Mouse (Mus musculus) MEL (cell line): ENCODE measurements around the gene Ptprf. TPM values are rescaled to one million over a fixed set of nuclear protein-coding genes. Genes with fewer than 3 reads are reported as not detected.

ENCODE experiments used
- DNase-seq: peaks from one replicate; pipeline ENCODE4 v3.0.0; 2011; ENCODE audit warnings: low read depth, low spot score
- H3K27ac ChIP-seq: 2 replicates; pipeline ENCODE4 v1.5.1; 2012; ENCODE audit warnings: low read depth, mild to moderate bottlenecking, control low read depth, low read length, moderate library complexity; ENCODE audit not compliant: control insufficient read depth
- H3K27me3 ChIP-seq, 2 experiments: fragments of 150-350 bp in 1 of 2; sonication (generic) in 1 of 2; 2 replicates each; pipeline ENCODE4 v1.6.1; 2012; ENCODE audit warnings: low read length in 2 of 2, mild to moderate bottlenecking in 2 of 2, improper control_type of control experiment in 1 of 2, moderate library complexity in 1 of 2; ENCODE audit not compliant: insufficient read depth in 2 of 2, control insufficient read depth in 1 of 2
- H3K36me3 ChIP-seq, 2 experiments: 2 replicates each; pipeline ENCODE4 v1.6.1; 2012 to 2014; ENCODE audit warnings: low read length in 2 of 2, improper control_type of control experiment in 1 of 2, inconsistent platforms in 1 of 2, mild to moderate bottlenecking in 1 of 2; ENCODE audit not compliant: insufficient read depth in 2 of 2, control insufficient read depth in 1 of 2
- H3K4me1 ChIP-seq, 2 experiments: fragments of 150-350 bp in 1 of 2; sonication (generic) in 1 of 2; 2 replicates each; pipeline ENCODE4 v1.6.1; 2012; ENCODE audit warnings: low read length in 2 of 2, improper control_type of control experiment in 1 of 2, mild to moderate bottlenecking in 1 of 2; ENCODE audit not compliant: insufficient read depth in 2 of 2, control insufficient read depth in 1 of 2
- H3K4me3 ChIP-seq, 2 experiments: fragments of 150-350 bp in 1 of 2; sonication (generic) in 1 of 2; 2 replicates each; pipeline ENCODE4 v1.5.1; 2012; ENCODE audit warnings: low read depth in 2 of 2, low read length in 2 of 2, mild to moderate bottlenecking in 2 of 2, moderate library complexity in 2 of 2, control low read depth in 1 of 2, improper control_type of control experiment in 1 of 2; ENCODE audit not compliant: control insufficient read depth in 1 of 2, insufficient read depth in 1 of 2
- H3K79me2 ChIP-seq: 2 replicates; pipeline ENCODE4 v1.6.1; 2012; ENCODE audit warnings: mild to moderate bottlenecking, low read length, moderate library complexity; ENCODE audit not compliant: control insufficient read depth, poor library complexity, insufficient read depth
- H3K9ac ChIP-seq: 2 replicates; pipeline ENCODE4 v1.6.1; 2012; ENCODE audit warnings: low read depth, mild to moderate bottlenecking, control low read depth, low read length, moderate library complexity; ENCODE audit not compliant: control insufficient read depth, poor library complexity, severe bottlenecking
- H3K9me3 ChIP-seq: fragments of 150-350 bp; sonication (generic); replicated peaks from 2 replicates; pipeline ENCODE4 v1.6.1; 2012; ENCODE audit warnings: mild to moderate bottlenecking, low read length, improper control_type of control experiment, moderate library complexity; ENCODE audit not compliant: insufficient read depth
- BHLHE40 ChIP-seq: IDR thresholded peaks from 2 replicates; pipeline ENCODE4 v1.6.1; 2012; ENCODE audit warnings: low read depth, mild to moderate bottlenecking, inconsistent platforms, low read length, improper control_type of control experiment, borderline replicate concordance
- CTCF ChIP-seq, 3 experiments: IDR thresholded peaks in 2 of 3; conservative IDR thresholded peaks in 1 of 3; 2 replicates each; pipeline ENCODE4 v1.5.1; 2011 to 2012; ENCODE audit warnings: low read length in 3 of 3, low read depth in 2 of 3, mild to moderate bottlenecking in 2 of 3, improper control_type of control experiment in 1 of 3, inconsistent platforms in 1 of 3, mixed read lengths in 1 of 3, moderate library complexity in 1 of 3; ENCODE audit not compliant: control insufficient read depth in 1 of 3, insufficient read depth in 1 of 3, poor library complexity in 1 of 3, severe bottlenecking in 1 of 3
- EP300 ChIP-seq, 2 experiments: IDR thresholded peaks; 2 replicates each; pipeline ENCODE4 v1.6.1; 2011; ENCODE audit warnings: improper control_type of control experiment in 2 of 2, low read length in 2 of 2, low read depth in 1 of 2, mild to moderate bottlenecking in 1 of 2
- ETS1 ChIP-seq: IDR thresholded peaks from 2 replicates; pipeline ENCODE4 v1.6.1; 2012; ENCODE audit warnings: low read depth, mild to moderate bottlenecking, inconsistent platforms, low read length, improper control_type of control experiment, moderate library complexity
- GABPA ChIP-seq: IDR thresholded peaks from 2 replicates; pipeline ENCODE4 v1.6.1; 2012; ENCODE audit warnings: low read depth, mild to moderate bottlenecking, inconsistent platforms, low read length, improper control_type of control experiment, moderate library complexity
- GATA1 ChIP-seq: IDR thresholded peaks from 2 replicates; pipeline ENCODE4 v1.6.1; 2011; ENCODE audit warnings: low read depth, low read length, improper control_type of control experiment
- KAT2A ChIP-seq: conservative IDR thresholded peaks from 2 replicates; pipeline ENCODE4 v1.6.1; 2012; ENCODE audit warnings: low read depth, low read length, improper control_type of control experiment, inconsistent platforms
- MAFK ChIP-seq: IDR thresholded peaks from 2 replicates; pipeline ENCODE4 v1.6.1; 2011; ENCODE audit warnings: low read depth, mild to moderate bottlenecking, low read length, improper control_type of control experiment, borderline replicate concordance
- MAX ChIP-seq: IDR thresholded peaks from 2 replicates; pipeline ENCODE4 v1.6.1; 2011; ENCODE audit warnings: low read length, improper control_type of control experiment
- MAZ ChIP-seq: IDR thresholded peaks from 2 replicates; pipeline ENCODE4 v1.6.1; 2012; ENCODE audit warnings: low read depth, mild to moderate bottlenecking, inconsistent platforms, low read length, improper control_type of control experiment
- MXI1 ChIP-seq: IDR thresholded peaks from 2 replicates; pipeline ENCODE4 v1.6.1; 2011; ENCODE audit warnings: mild to moderate bottlenecking, low read depth, low read length, improper control_type of control experiment
- MYC ChIP-seq: IDR thresholded peaks from 2 replicates; pipeline ENCODE4 v1.6.1; 2011; ENCODE audit warnings: low read depth, mild to moderate bottlenecking, low read length, improper control_type of control experiment, moderate library complexity
- NRF1 ChIP-seq: IDR thresholded peaks from 2 replicates; pipeline ENCODE4 v1.6.1; 2014; ENCODE audit warnings: low read depth, mild to moderate bottlenecking, inconsistent platforms, low read length, improper control_type of control experiment, moderate library complexity; ENCODE audit not compliant: poor library complexity, insufficient read depth, severe bottlenecking
- POLR2A ChIP-seq, 2 experiments: IDR thresholded peaks; 2 replicates each; pipeline ENCODE4 v1.6.1; 2011 to 2012; ENCODE audit warnings: low read length in 2 of 2, mild to moderate bottlenecking in 2 of 2, control low read depth in 1 of 2, improper control_type of control experiment in 1 of 2, low read depth in 1 of 2, moderate library complexity in 1 of 2; ENCODE audit not compliant: control insufficient read depth in 1 of 2, insufficient read depth in 1 of 2, poor library complexity in 1 of 2
- POLR2AphosphoS2 ChIP-seq: IDR thresholded peaks from 2 replicates; pipeline ENCODE4 v1.6.1; 2011; ENCODE audit warnings: low read length, improper control_type of control experiment
- POLR2AphosphoS5 ChIP-seq: IDR thresholded peaks from 2 replicates; pipeline ENCODE4 v1.6.1; 2012; ENCODE audit warnings: low read depth, borderline replicate concordance, mild to moderate bottlenecking, inconsistent platforms, low read length, moderate library complexity, mixed read lengths
- RCOR1 ChIP-seq: IDR thresholded peaks from 2 replicates; pipeline ENCODE4 v1.6.1; 2012; ENCODE audit warnings: low read depth, mild to moderate bottlenecking, inconsistent platforms, low read length, improper control_type of control experiment
- SIN3A ChIP-seq: IDR thresholded peaks from 2 replicates; pipeline ENCODE4 v1.6.1; 2012; ENCODE audit warnings: low read length, improper control_type of control experiment, inconsistent platforms
- SMC3 ChIP-seq: IDR thresholded peaks from 2 replicates; pipeline ENCODE4 v1.6.1; 2011; ENCODE audit warnings: low read depth, low read length, improper control_type of control experiment
- TAL1 ChIP-seq: IDR thresholded peaks from 2 replicates; pipeline ENCODE4 v1.6.1; 2012; ENCODE audit warnings: mild to moderate bottlenecking, inconsistent platforms, low read length, moderate library complexity, mixed read lengths
- TBP ChIP-seq: IDR thresholded peaks from 2 replicates; pipeline ENCODE4 v1.8.0; 2011; ENCODE audit warnings: low read depth, low read length, improper control_type of control experiment
- UBTF ChIP-seq: IDR thresholded peaks from 2 replicates; pipeline ENCODE4 v1.6.1; 2012; ENCODE audit warnings: low read depth, mild to moderate bottlenecking, inconsistent platforms, low read length, improper control_type of control experiment, moderate library complexity, borderline replicate concordance; ENCODE audit not compliant: insufficient read depth
- USF1 ChIP-seq: IDR thresholded peaks from 2 replicates; pipeline ENCODE4 v1.6.1; 2014; ENCODE audit warnings: low read depth, mild to moderate bottlenecking, inconsistent platforms, low read length, improper control_type of control experiment, moderate library complexity
- USF2 ChIP-seq, 2 experiments: IDR thresholded peaks; 2 replicates each; pipeline ENCODE4 v1.6.1; 2011 to 2012; ENCODE audit warnings: improper control_type of control experiment in 2 of 2, low read length in 2 of 2, borderline replicate concordance in 1 of 2, inconsistent platforms in 1 of 2, low read depth in 1 of 2, mild to moderate bottlenecking in 1 of 2; ENCODE audit not compliant: insufficient read depth in 1 of 2
- ZC3H11A ChIP-seq: IDR thresholded peaks from 2 replicates; pipeline ENCODE4 v1.6.1; 2012; ENCODE audit warnings: low read depth, mild to moderate bottlenecking, inconsistent platforms, low read length, improper control_type of control experiment
- ZKSCAN1 ChIP-seq: IDR thresholded peaks from 2 replicates; pipeline ENCODE4 v1.6.1; 2012; ENCODE audit warnings: low read depth, mild to moderate bottlenecking, inconsistent platforms, low read length, improper control_type of control experiment, moderate library complexity
- ZNF384 ChIP-seq: IDR thresholded peaks from 2 replicates; pipeline ENCODE4 v1.6.1; 2012; ENCODE audit warnings: low read depth, mild to moderate bottlenecking, inconsistent platforms, low read length, improper control_type of control experiment
- polyA plus RNA-seq, 2 experiments: library from polyadenylated mRNA; stranded (reverse) in 1 of 2; unstranded in 1 of 2; fragments of >175 nt in 1 of 2; fragments of >200 nt in 1 of 2; gene quantifications; 2 replicates each; pipeline versions ENCODE4 v1.2.1 to v1.2.4; 2012; ENCODE audit warnings: low replicate concordance in 2 of 2, low read depth in 1 of 2; ENCODE audit not compliant: insufficient read length in 2 of 2, insufficient read depth in 1 of 2, missing spikeins in 1 of 2
- total RNA-seq: library from RNA; depleted of rRNA; stranded (reverse); fragments of 300-350 nt; gene quantifications from 2 replicates; pipeline ENCODE4 v1.2.3, GENCODE M21; 2012

The Ptprf gene
- total and polyA plus RNA-seq, 3 experiments = 0.04 TPM; not detected in 2

DNA sequence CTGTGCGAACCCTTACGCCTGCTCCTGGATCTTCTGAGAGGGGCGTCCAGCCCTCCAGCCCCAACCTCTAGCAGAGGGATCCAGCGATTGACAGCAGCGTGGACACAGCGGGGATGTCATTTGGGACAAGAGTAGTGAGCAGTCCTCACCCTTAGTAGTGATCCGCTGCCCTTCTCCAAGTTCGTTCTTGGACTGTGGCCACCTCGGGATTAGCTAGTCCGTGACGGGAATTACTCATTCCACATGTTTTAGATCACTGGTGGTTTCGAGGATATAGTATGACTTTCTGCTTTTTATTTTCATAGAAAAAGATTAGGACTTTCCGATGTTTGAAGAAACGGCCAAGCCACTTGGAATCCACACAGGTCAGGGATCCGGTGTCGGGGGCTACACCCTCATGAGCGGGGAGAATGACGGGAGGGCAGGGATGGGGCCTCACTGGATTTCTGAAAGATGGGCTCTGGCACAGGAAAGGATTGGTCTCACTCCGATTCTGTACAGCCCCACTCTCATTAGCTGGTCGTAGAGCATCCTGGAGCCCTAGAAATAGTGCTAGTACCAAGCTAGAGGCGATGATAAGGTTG lies 15.0 kb upstream of the Ptprf start:
- H3K9ac ChIP-seq = no peak overlapping the region
- no peak overlapping the region for H3K4me3 ChIP-seq
- peaks cover 0 to 9% of the 10 kb centered on the region in 2 experiments; a peak in 2 of 4 replicates for H3K27me3 ChIP-seq
- H3K36me3 ChIP-seq = no peaks in the 10 kb centered on the region
- H3K4me1 ChIP-seq = no peaks in the 10 kb centered on the region
- DNase-seq = no peak
- H3K79me2 ChIP-seq = no peaks in the 10 kb centered on the region
- no peaks in the 10 kb centered on the region for H3K9me3 ChIP-seq
- H3K27ac ChIP-seq = no peak overlapping the region
- no peak for TF ChIP-seq CTCF (IDR thresholded peaks at IDR 0.05 in 2 of 3, conservative IDR thresholded peaks at IDR 0.05 in 1 of 3; ENCODE audit: control insufficient read depth in 1 of 3, insufficient read depth in 1 of 3, low read depth in 2 of 3, low read length in 3 of 3, poor library complexity in 1 of 3, severe bottlenecking in 1 of 3)
- TF ChIP-seq SIN3A = no peak
- no peak for TF ChIP-seq MAZ
- no peak for TF ChIP-seq ZKSCAN1
- TF ChIP-seq NRF1 = no peak
- no peak for TF ChIP-seq ZC3H11A
- no peak for TF ChIP-seq GABPA
- TF ChIP-seq POLR2AphosphoS5 = no peak
- TF ChIP-seq UBTF = no peak
- no peak for TF ChIP-seq USF2 (IDR thresholded peaks at IDR 0.05; ENCODE audit: borderline replicate concordance in 1 of 2, insufficient read depth in 1 of 2, low read depth in 1 of 2, low read length in 2 of 2)
- TF ChIP-seq MAFK = no peak
- no peak for TF ChIP-seq ZNF384
- no peak for TF ChIP-seq MAX
- no peak for TF ChIP-seq RCOR1
- no peak for TF ChIP-seq POLR2A (IDR thresholded peaks at IDR 0.05; ENCODE audit: control insufficient read depth in 1 of 2, insufficient read depth in 1 of 2, low read depth in 1 of 2, low read length in 2 of 2, poor library complexity in 1 of 2)
- no peak for TF ChIP-seq USF1

DNA sequence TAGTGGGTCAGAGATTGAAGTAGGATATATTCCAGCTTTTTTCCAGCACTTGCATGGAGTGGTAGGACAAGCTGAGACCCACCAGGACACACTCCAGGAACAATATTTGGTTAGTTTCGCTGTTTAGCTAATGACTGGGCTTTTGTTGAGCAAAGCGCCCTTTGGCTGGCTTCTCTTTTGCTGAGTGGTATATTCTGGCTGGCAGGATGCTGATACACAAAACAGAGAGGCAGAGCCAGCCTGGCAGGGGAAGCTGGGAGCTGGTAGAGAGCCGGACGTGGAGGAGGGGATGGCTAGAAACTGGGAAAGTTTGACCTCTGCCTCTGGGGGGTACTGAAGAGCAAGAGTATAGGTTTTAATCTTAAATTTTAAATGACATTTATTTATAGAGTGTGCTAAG lies 13.8 kb upstream of the Ptprf start:
- Histone ChIP-seq H3K36me3 (no peaks in the 10 kb centered on the region), H3K4me1 (no peaks in the 10 kb centered on the region), H3K27ac (no peak overlapping the region), H3K9ac (no peak overlapping the region), H3K79me2 (no peaks in the 10 kb centered on the region), H3K9me3 (no peaks in the 10 kb centered on the region), H3K27me3 (peaks cover 0 to 7% of the 10 kb centered on the region in 2 experiments; a peak in 3 of 4 replicates), H3K4me3 (no peak overlapping the region)
- DNase-seq = no peak
- TF ChIP-seq MAFK (no peak), MAX (no peak), KAT2A (no peak), GABPA (no peak), BHLHE40 (no peak), ZKSCAN1 (no peak), EP300 (IDR thresholded peaks at IDR 0.05; ENCODE audit: low read depth in 1 of 2, low read length in 2 of 2) (no peak), MYC (no peak), ETS1 (no peak), TAL1 (no peak), MXI1 (no peak), TBP (no peak), POLR2AphosphoS2 (no peak), SMC3 (no peak), CTCF (IDR thresholded peaks at IDR 0.05 in 2 of 3, conservative IDR thresholded peaks at IDR 0.05 in 1 of 3; ENCODE audit: control insufficient read depth in 1 of 3, insufficient read depth in 1 of 3, low read depth in 2 of 3, low read length in 3 of 3, poor library complexity in 1 of 3, severe bottlenecking in 1 of 3) (no peak), GATA1 (no peak)
